Mouse (Mus musculus) naive thymus-derived CD4-positive, alpha-beta T cell, adult 5 months (primary cell): ENCODE results near the gene Snapc4. TPM values are rescaled to one million over a fixed set of nuclear protein-coding genes. Genes with fewer than 3 reads are reported as not detected.

Source experiments
- polyA plus RNA-seq: library from polyadenylated mRNA; unstranded; fragments of 100-300 nt; shearing (Covaris generic); gene quantifications from one replicate; pipeline ENCODE4 v1.2.1, GENCODE M21; 2017

Gene Snapc4
- polyA plus RNA-seq = 63.6 TPM

GRCm38 (mm10) chr2:26380131-26380771 lies at the start of gene Snapc4:
Gene Snapc4 (minus strand): TSS chr2:26380653.

GRCm38 (mm10) chr2:26408515-26409356 lies 28.3 kb upstream of the Snapc4 start, which contains the start of gene Inpp5e:
Gene Inpp5e (minus strand): TSS chr2:26409203.

GRCm38 (mm10) chr2:26389154-26389690 lies 8.8 kb upstream of the Snapc4 start, which contains the start of the genes Entr1 and Pmpca:
Gene Entr1 (minus strand): TSS chr2:26389316.
Gene Pmpca (plus strand): TSS chr2:26389339.

GRCm38 (mm10) chr2:26360772-26361171 lies 19.7 kb downstream of the Snapc4 start, which contains the start of gene Card9:
Gene Card9 (minus strand): TSS chr2:26360918.

GRCm38 (mm10) chr2:26351358-26352290 lies 28.8 kb downstream of the Snapc4 start, which contains the start of gene Dnlz:
Gene Dnlz (minus strand): TSS chr2:26352110.

GRCm38 (mm10) chr2:26315072-26315924 lies 65.2 kb downstream of the Snapc4 start, which contains the start of gene Gpsm1:
Gene Gpsm1 (plus strand): TSS chr2:26315515.

Other genes with a start within 250 kb of the Snapc4 start
- gene Lhx3, start 172.4 kb downstream of the Snapc4 start, polyA plus RNA-seq = not detected
- gene Qsox2, start 143.1 kb downstream of the Snapc4 start, polyA plus RNA-seq = 6.3 TPM
- not detected for gene Ccdc187, start 86.1 kb downstream of the Snapc4 start, polyA plus RNA-seq
- 18.4 TPM for gene Gpsm1, start 65.1 kb downstream of the Snapc4 start, polyA plus RNA-seq
- gene Dnlz, start 28.5 kb downstream of the Snapc4 start, polyA plus RNA-seq = 8.5 TPM
- gene Card9, start 19.7 kb downstream of the Snapc4 start, polyA plus RNA-seq = 2.3 TPM
- 202 TPM for gene Entr1, start 8.7 kb upstream of the Snapc4 start, polyA plus RNA-seq
- 59.7 TPM for gene Pmpca, start 8.7 kb upstream of the Snapc4 start, polyA plus RNA-seq
- gene Inpp5e, start 28.6 kb upstream of the Snapc4 start, polyA plus RNA-seq = 32.9 TPM
- gene Sec16a, start 64.6 kb upstream of the Snapc4 start, polyA plus RNA-seq = 58.3 TPM
- 41.7 TPM for gene Notch1, start 136.0 kb upstream of the Snapc4 start, polyA plus RNA-seq
- gene Egfl7, start 199.4 kb upstream of the Snapc4 start, polyA plus RNA-seq = not detected
- not detected for gene Gm20532, start 206.0 kb upstream of the Snapc4 start, polyA plus RNA-seq
- 14.3 TPM for gene Agpat2, start 223.8 kb upstream of the Snapc4 start, polyA plus RNA-seq
- 2.0 TPM for gene Fam69b, start 247.8 kb upstream of the Snapc4 start, polyA plus RNA-seq